Mouse (Mus musculus) limb, embryonic 14.5 days (tissue): ENCODE measurements at regions not wholly inside any gene's neighbourhood (a gene's known extent, or its start where the extent isn't known, plus 50 kb on each side); places are given as distances from the start of the nearest gene placed in this dataset.

Experiments
- ATAC-seq: fragments of 200-750 bp; cut with Nextera tagmentation; 2 replicates; pipeline ENCODE4 v1.8.0; 2017; ENCODE audit warnings: low read depth, moderate number of reproducible peaks, moderate TSS enrichment; ENCODE audit not compliant: low FRiP score
- DNase-seq: peaks from one replicate; pipeline ENCODE4 v3.0.0-alpha.2; 2015; ENCODE audit warnings: low spot score
- H3K27ac ChIP-seq: fragments of 300-500 bp; sonication (generic); replicated peaks from 2 replicates; pipeline ENCODE4 v1.5.1; 2014; ENCODE audit warnings: low read depth, mild to moderate bottlenecking, low read length, moderate library complexity, mixed read lengths
- H3K27me3 ChIP-seq: fragments of 300-500 bp; sonication (generic); 2 replicates; pipeline ENCODE4 v1.6.1; 2014; ENCODE audit warnings: low read length, mixed read lengths; ENCODE audit not compliant: control insufficient read depth, insufficient read depth
- H3K36me3 ChIP-seq: fragments of 300-500 bp; sonication (generic); 2 replicates; pipeline ENCODE4 v1.6.1; 2014; ENCODE audit warnings: mild to moderate bottlenecking, low read length, moderate library complexity, mixed read lengths; ENCODE audit not compliant: control insufficient read depth, insufficient read depth
- H3K4me1 ChIP-seq: fragments of 300-500 bp; sonication (generic); 2 replicates; pipeline ENCODE4 v1.6.1; 2014; ENCODE audit warnings: antibody characterized with exemption, low read length, mixed read lengths; ENCODE audit not compliant: control insufficient read depth, insufficient read depth
- H3K4me2 ChIP-seq: fragments of 300-500 bp; sonication (generic); replicated peaks from 2 replicates; pipeline ENCODE4 v1.6.1; 2014; ENCODE audit warnings: low read depth, mild to moderate bottlenecking, low read length, moderate library complexity; ENCODE audit not compliant: severe bottlenecking
- H3K4me3 ChIP-seq: fragments of 300-500 bp; sonication (generic); replicated peaks from 2 replicates; pipeline ENCODE4 v1.5.1; 2014; ENCODE audit warnings: low read length
- H3K9ac ChIP-seq: fragments of 300-500 bp; sonication (generic); 2 replicates; pipeline ENCODE4 v1.6.1; 2014; ENCODE audit warnings: mild to moderate bottlenecking, low read depth, low read length, moderate library complexity; ENCODE audit not compliant: severe bottlenecking
- H3K9me3 ChIP-seq: fragments of 300-500 bp; sonication (generic); 2 replicates; pipeline ENCODE4 v1.6.1; 2016; ENCODE audit warnings: low read length; ENCODE audit not compliant: control insufficient read depth
- POLR2A ChIP-seq: fragments of 200-500 bp; IDR thresholded peaks from 2 replicates; pipeline ENCODE4 v1.8.0; 2012; ENCODE audit warnings: inconsistent platforms, mild to moderate bottlenecking, moderate library complexity, borderline replicate concordance; ENCODE audit not compliant: insufficient read depth, insufficient read length; ENCODE audit errors: extremely low read depth
- WGBS: fragments of 180-500 bp; shearing (Covaris S2); extraction: QIAGEN DNeasy Blood & Tissue Kit; methylation state at CpG from one replicate; pipeline ENCODE4 v1.1.7; 2014; 5-methylcytosine and 5-hydroxymethylcytosine counted together

DNA sequence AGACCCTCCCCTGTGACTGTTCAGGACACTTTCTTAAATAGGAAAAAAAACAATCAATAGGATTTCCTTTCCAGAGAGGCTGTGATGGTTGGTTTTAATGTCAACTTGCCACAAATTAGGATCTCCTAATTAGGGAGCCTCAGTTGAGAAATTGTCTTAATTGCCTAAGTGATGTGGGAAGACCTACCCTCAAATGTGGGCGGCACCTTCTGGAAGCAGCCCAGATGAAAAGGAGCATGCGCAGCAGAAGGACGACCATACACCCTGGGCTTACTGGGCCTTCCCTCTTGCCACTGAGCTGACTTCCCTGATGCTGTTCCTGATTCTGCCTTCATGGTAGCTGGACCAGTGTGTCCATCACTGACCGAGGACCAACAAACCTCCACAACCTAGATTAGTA lies 203.7 kb upstream of the Jade1 start:
- no peak overlapping the region for H3K4me3 ChIP-seq
- H3K36me3 ChIP-seq: no peaks in the 10 kb centered on the region
- no peaks in the 10 kb centered on the region for H3K27me3 ChIP-seq
- no peaks in the 10 kb centered on the region for H3K4me1 ChIP-seq
- no peaks in the 10 kb centered on the region for H3K9me3 ChIP-seq
- H3K9ac ChIP-seq: no peak overlapping the region
- no peak overlapping the region for H3K27ac ChIP-seq
- no peak overlapping the region for H3K4me2 ChIP-seq
- DNase-seq: no peak
- WGBS: 86% methylated on average over 4 of the region's 4 CpGs
- ATAC-seq: no peak
- TF ChIP-seq POLR2A: no peak

DNA sequence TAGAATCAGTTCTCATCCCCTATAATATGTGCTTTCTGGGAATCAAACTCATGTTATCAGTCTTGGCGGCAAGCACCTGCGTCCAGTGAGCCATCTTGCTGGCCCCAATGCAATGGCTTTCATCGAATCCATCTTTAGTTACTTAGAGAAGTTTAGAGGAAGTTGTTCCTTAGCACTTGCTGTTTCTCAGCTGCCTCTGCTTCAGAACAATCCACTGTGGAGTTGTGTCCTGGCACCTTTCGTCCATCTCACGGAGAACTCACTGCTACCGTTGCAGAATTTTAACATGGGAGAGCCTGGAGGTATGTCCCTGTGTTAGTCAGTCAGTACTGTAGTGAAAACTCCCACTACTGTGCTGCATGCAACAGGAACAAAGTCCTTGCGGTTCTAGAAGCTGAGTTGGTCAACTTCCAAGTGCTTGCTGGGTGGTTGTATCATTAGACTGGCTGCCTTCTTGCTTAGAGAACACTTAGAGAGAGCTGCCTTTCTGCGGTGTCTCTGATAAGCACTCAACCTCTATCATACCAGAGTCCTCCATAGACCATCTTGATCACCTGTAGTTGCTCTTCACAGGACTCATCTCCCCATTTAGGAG lies 204.3 kb upstream of the Jade1 start:
- H3K4me2 ChIP-seq: no peak overlapping the region
- no peak overlapping the region for H3K27ac ChIP-seq
- no peaks in the 10 kb centered on the region for H3K27me3 ChIP-seq
- DNase-seq: no peak
- H3K4me3 ChIP-seq: no peak overlapping the region
- 92% methylated on average over 8 of the region's 8 CpGs for WGBS
- ATAC-seq: no peak
- H3K9ac ChIP-seq: no peak overlapping the region
- H3K36me3 ChIP-seq: no peaks in the 10 kb centered on the region
- no peaks in the 10 kb centered on the region for H3K9me3 ChIP-seq
- no peaks in the 10 kb centered on the region for H3K4me1 ChIP-seq
- TF ChIP-seq POLR2A: no peak

DNA sequence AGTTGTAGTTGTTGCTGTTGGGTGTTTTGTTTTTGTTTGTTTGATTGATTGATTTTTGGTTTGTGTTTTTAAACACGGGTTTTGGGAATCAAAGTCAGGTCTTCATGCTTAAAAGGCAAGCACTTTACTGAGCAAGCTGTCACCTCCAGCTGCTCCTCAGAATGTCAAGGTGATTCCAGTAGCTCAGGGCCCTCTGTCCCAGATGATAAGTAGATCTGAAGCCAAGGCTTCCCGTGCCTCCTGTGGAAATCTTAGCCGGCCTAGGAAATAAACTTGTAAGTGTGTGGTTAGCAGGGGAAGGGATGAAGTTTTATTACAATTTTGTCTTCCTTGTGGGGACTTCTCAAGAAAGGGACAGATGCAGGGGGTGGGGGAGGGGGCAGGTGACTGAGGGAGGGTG lies 205.2 kb upstream of the Jade1 start:
- no peaks in the 10 kb centered on the region for H3K36me3 ChIP-seq
- DNase-seq (no peak), ATAC-seq (no peak)
- 66% methylated on average over 3 of the region's 3 CpGs for WGBS
- no peaks in the 10 kb centered on the region for H3K4me1 ChIP-seq
- H3K27me3 ChIP-seq: no peaks in the 10 kb centered on the region
- H3K4me2 ChIP-seq: no peak overlapping the region
- no peak overlapping the region for H3K4me3 ChIP-seq
- no peaks in the 10 kb centered on the region for H3K9me3 ChIP-seq
- H3K27ac ChIP-seq: no peak overlapping the region
- TF ChIP-seq POLR2A: no peak
- no peak overlapping the region for H3K9ac ChIP-seq

DNA sequence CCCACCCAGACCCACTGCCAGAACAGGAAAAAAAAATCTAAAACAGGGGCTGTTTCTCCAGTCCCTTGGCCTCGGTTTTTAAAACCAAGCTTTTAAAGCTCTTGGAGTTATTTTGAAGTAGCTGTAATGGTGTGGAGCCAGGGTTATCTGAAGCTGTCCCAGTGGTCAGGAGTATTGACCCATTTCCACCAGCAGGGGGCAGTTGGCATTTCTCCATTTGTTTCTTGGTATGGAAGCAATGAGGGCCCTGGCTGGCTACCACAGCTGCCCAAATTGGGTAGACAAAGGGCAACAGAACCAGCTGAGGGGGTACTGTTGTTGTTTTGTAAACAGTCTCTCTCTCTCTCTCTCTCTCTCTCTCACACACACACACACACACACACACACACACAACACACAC lies 206.7 kb upstream of the Jade1 start:
- Histone ChIP-seq H3K4me1 (no peaks in the 10 kb centered on the region), H3K4me3 (no peak overlapping the region), H3K9ac (no peak overlapping the region), H3K36me3 (no peaks in the 10 kb centered on the region), H3K9me3 (no peaks in the 10 kb centered on the region), H3K4me2 (no peak overlapping the region), H3K27ac (no peak overlapping the region), H3K27me3 (no peaks in the 10 kb centered on the region)
- no peak for DNase-seq
- TF ChIP-seq POLR2A: no peak
- ATAC-seq: no peak
- 67% methylated on average over 1 of the region's 1 CpGs for WGBS

DNA sequence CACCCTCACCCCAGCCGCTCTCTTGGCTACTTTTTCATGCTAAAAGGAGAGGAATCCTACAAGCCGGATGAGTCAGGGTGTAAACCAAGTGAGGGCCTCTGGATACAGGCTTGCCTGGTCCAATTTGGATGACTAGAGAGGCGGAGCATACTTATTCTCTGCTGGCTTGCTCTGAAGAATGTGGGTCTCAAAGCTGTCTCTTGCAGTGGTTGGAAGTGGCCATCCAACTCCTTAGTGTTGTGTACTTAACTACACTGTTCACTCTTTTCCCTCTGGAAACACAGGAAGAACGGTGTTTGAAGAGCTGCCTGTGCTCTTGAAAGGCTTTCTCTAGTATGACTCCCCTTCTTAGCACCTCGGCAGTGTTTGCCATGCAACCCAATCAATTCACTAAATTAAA lies 208.7 kb upstream of the Jade1 start:
- Histone ChIP-seq H3K27ac (no peak overlapping the region), H3K9ac (no peak overlapping the region), H3K4me2 (no peak overlapping the region), H3K9me3 (no peaks in the 10 kb centered on the region), H3K27me3 (no peaks in the 10 kb centered on the region), H3K4me1 (no peaks in the 10 kb centered on the region), H3K4me3 (no peak overlapping the region), H3K36me3 (no peaks in the 10 kb centered on the region)
- ATAC-seq (no peak), DNase-seq (no peak)
- no peak for TF ChIP-seq POLR2A
- 74% methylated on average over 5 of the region's 5 CpGs for WGBS

DNA sequence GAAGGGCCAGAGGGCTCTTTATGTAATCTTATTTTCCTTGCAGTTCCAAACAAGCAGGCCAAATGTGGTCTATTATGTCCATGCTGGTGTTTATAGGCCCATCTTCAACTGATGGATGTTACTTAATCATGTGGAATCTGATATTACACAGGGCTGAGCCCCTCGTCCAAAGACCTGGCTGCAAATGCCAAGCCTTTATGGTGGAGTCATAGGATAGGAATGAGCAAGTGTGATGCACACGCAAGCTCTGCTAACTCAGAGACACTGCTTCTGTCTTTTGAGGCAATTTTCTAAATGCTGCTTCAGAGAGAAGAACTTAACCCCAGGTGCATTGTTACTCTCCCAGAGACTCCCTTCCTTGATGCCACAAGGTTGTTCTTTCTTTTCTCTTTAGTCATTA lies 212.1 kb upstream of the Jade1 start:
- WGBS: 83% methylated on average over 2 of the region's 2 CpGs
- Histone ChIP-seq H3K27me3 (no peaks in the 10 kb centered on the region), H3K36me3 (no peaks in the 10 kb centered on the region), H3K4me3 (no peak overlapping the region), H3K9ac (no peak overlapping the region), H3K4me2 (no peak overlapping the region), H3K9me3 (no peaks in the 10 kb centered on the region), H3K27ac (no peak overlapping the region), H3K4me1 (no peaks in the 10 kb centered on the region)
- no peak for ATAC-seq
- TF ChIP-seq POLR2A: no peak
- no peak for DNase-seq
